Mouse (Mus musculus) heart, postnatal 36 days (tissue): ENCODE data around the gene Zfp30. TPM values are rescaled to one million over a fixed set of nuclear protein-coding genes. Genes with fewer than 3 reads are reported as not detected.
A peak's percentile ranks its signal among the peaks of the same experiment; 100 is the strongest.

Source experiments
- DNase-seq, 2 experiments: peaks; one replicate each; pipeline ENCODE4 v3.0.0; 2021 to 2022
- intact Hi-C: fragments of 180-260 bp; cut with DNase I; formaldehyde crosslinking; loops from one replicate; pipeline ENCODE4 v1.15.1; 2025
- total RNA-seq, 2 experiments: library from RNA; stranded (reverse); gene quantifications; 2 replicates each; pipeline ENCODE4 v1.2.3; 2021

Gene Zfp30
- 1 to 10 TPM; 5.2 to 5.7 TPM for total RNA-seq

DNA sequence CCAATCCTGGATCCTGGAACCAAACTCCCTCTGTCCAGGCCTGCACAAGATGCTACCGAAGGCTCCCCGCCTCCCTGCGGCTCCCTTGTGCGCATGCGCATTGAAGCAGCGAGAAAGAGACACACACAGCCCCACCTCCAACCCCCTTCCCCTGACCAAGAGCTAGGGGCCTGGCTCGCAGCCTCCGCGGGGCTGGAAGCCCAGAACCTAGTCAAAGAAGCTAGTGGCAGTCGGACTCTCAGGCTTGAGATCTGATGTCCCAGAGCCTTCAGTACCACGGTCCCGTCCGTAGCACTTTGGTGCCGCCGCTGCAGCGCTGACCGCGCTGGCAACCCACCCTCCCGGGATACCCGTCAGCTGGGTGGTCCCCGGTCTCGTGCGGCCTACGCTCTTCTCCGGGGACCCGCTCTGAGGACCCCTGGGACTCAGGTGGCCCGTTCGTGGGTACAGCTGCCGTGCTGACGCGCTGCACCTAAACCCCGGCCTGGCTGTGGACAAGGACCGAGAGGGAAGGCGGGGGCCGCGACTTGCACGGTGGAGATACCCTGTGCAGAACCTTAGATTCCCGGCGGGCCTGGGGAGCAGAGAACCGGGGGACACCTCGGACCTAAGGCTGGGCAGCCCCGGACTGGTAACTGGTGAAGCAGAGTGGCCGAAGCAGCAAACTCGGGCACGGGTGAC, at the start of gene Zfp30:
Gene Zfp30, plus strand, starts transcription at position 128 of the 681 bp plus-strand sequence.
- DNase-seq: peak; percentile 77 to 85
- intact Hi-C loops: loop anchor here (2.0 kb wide), 2 partner anchors 15 to 31 kb away; partner anchors contain the start of gene Zfp84

- intact Hi-C loops: no loop called here
- DNase-seq: no peak
Measured at GRCm38 (mm10) chr7:29742258-29742657, 41.5 kb upstream of the Zfp30 start.

DNA sequence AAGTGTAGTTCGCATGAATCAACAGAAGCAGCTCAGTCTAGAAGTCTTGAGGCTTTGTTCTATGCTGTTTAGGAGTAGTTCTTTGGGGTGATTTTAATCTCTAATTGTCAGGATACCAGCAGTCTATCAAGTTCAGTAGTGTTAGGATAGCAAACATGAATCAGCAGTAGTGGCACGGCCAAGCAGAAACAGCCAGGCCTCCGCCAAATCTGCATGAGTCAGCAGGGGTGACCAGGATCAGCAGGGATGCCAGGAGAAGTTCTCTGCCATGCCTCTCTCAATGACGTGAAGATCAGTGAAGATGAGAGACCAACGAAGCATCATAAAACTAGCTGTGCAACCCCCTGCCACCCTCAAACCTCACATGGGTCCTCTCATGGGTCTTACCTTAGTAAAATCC, 23.3 kb upstream of the Zfp30 start:
- intact Hi-C loops: no loop called here

GRCm38 (mm10) chr7:29764702-29765101, 19.1 kb upstream of the Zfp30 start:
- intact Hi-C loops: loop anchor here (5.0 kb wide), 1 partner anchor 88 kb away; the partner anchor contains the start of gene Zfp940

More for the DNA sequence above, 23.3 kb upstream of the Zfp30 start:
- no peak for DNase-seq

GRCm38 (mm10) chr7:29767058-29767686, 16.6 kb upstream of the Zfp30 start:
- DNase-seq: peak; percentile 82 to 84
- intact Hi-C loops: loop anchor here (5.0 kb wide), 1 partner anchor 85 kb away; the partner anchor contains the start of gene Zfp940

More at GRCm38 (mm10) chr7:29764702-29765101, 19.1 kb upstream of the Zfp30 start:
- no peak for DNase-seq

DNA sequence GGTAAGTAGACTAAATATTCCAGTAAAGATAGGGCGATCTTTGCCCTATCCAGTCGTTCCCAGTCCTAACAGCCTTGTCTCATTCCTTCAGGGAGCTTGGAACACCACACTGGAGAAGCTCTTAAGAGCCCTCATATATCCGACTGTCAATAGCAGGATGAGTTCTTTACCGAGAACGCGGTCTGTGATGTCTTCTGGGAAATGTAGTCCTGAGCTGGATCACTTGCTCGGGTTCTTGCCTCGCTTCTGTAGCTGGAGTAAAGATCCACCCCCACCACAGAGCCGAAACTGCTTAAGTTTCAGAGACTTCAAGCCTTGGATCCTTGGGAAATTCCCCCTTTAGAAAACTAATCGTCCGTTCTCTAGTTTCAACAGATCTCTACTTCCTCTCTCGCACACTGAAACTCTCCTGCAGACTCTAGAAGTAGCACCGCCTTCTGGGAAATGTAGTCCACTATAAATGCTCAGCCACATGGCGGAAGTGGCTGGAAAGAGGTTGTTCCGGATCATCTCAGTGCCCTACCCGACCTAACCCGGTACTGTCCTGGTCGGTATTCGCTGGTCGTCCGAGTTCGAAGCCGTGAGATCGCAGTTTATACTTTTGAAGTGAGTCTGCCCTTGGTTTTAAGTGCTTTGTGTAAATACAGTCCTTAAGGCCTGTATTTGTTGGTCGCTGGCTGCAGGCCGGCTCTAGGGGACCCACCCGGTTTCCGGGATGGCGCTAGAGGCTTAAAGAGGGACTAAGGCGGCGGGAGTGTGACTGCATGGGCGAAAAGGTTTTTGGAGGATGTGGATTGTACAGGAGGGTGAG, 15.5 kb upstream of the Zfp30 start, which contains the start of gene Zfp84:
Gene Zfp84, plus strand, starts transcription at position 463 of the 811 bp plus-strand sequence.
- DNase-seq: peak; percentile 83 to 88
- intact Hi-C loops: loop anchor here (1.0 to 5.0 kb wide), 4 partner anchors 15 to 135 kb away; partner anchors contain the start of genes Zfp30 and Zfp940

GRCm38 (mm10) chr7:29768980-29769379, 14.8 kb upstream of the Zfp30 start:
- intact Hi-C loops: loop anchor here (1.0 to 5.0 kb wide), 4 partner anchors 14 to 134 kb away; partner anchors contain the start of genes Zfp30 and Zfp940
- DNase-seq: no peak

DNA sequence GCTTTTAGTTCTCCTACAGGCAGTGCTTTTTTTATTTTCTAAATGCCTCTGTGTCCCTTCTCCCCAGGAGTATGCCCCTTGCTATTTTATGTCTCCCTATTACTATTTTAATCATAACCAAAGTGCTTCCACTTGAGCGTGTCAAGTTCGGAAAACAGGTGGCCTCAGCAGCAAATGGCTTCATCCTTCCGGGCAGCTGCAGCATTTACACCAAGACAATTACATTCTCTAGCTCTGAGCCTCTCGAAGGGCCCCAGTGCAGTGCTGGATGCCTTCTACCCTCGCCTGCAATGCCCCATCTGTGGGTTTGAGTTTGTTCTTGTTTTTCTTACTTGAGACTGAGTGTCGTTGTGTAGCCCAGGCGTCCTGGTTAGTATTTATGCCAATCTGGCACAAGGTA, 10.3 kb upstream of the Zfp30 start:
- intact Hi-C loops: no loop called here
- no peak for DNase-seq

GRCm38 (mm10) chr7:29774371-29774770, 9.4 kb upstream of the Zfp30 start:
- intact Hi-C loops: no loop called here

DNA sequence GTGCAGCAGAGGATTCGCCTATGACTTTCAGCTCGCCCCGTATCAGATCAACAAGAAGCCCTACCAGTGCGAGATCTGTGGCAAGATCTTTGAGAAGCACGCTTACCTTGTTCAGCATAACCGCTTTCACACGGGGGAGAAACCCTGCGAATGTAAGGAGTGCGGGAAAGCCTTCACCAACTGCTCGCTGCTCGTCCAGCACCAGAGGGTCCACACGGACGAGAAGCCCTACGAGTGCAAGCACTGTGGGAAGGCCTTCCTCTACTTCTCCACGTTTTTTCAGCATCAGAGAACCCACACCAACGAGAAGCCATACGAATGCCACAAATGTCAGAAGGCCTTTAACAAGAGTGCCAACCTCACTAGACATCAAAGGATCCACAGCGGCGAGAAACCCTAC, 7.2 kb upstream of the Zfp30 start:
- intact Hi-C loops: no loop called here

More at GRCm38 (mm10) chr7:29774371-29774770, 9.4 kb upstream of the Zfp30 start:
- no peak for DNase-seq

GRCm38 (mm10) chr7:29777372-29777771, 6.4 kb upstream of the Zfp30 start:
- intact Hi-C loops: no loop called here
- DNase-seq: no peak

More for the DNA sequence above, 7.2 kb upstream of the Zfp30 start:
- DNase-seq: no peak

DNA sequence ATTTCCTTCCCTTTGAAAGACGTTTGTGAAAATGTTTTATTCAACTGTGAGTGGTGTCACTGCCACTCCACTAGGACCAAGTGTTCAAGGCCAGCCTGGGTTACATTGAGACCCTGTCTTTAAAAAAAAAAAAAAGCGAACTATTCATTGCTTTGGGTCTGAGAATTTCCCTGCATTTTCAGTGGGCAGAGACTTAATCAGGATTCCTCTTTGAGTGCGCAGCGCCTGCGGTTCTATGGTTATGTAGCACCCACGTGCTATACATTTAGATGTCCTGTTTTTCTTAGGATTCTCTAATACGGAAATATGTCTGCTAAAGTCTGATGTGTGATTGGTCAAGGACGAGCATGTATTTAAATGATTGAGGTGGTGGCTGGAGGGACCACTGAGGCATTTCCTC, 1.2 kb downstream of the Zfp30 start:
- intact Hi-C loops: loop anchor here (2.0 kb wide), 1 partner anchor 30 kb away; no protein-coding TSS in a partner anchor

GRCm38 (mm10) chr7:29785888-29786287, 2.1 kb downstream of the Zfp30 start:
- no peak for DNase-seq
- intact Hi-C loops: loop anchor here (2.0 kb wide), 1 partner anchor 29 kb away; no protein-coding TSS in a partner anchor

More for the DNA sequence above, 1.2 kb downstream of the Zfp30 start:
- no peak for DNase-seq

DNA sequence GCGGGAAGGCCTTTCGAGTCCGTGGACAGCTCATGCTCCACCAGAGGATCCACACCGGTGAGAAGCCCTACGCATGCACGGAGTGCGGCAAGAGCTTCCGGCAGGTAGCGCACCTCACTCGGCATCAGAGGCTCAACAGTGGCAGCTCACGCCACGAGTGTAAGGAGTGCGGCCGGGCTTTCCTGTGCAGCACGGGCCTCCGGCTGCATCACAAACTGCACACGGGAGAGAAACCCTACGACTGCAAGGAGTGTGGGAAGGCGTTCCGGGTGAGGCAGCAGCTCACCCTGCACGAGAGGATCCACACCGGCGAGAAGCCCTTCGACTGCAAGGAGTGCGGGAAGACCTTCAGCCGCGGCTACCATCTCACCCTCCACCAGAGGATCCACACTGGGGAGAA, 9.1 kb downstream of the Zfp30 start:
- no peak for DNase-seq
- intact Hi-C loops: no loop called here

- intact Hi-C loops: no loop called here
- DNase-seq: no peak
Measured at GRCm38 (mm10) chr7:29807046-29807445, 23.2 kb downstream of the Zfp30 start.

DNA sequence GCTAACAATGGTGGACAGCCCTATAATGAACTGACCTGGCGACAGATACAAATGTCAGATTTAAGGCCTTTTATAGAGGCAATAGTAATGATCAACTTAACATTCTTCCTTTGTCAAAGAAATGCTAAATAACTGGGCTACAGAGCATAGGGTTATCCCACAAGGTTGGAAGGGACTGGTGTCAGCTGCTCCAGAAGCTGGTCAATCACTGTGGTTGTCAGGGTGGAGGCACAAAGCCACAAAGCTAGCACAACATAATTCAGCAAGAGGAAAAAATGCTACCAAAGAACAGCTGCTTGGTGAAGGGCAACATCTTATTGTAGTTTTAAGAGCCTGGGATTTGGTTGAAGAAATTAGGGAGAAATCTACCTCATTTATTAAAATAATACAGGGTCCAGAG, 28.4 kb downstream of the Zfp30 start:
- no peak for DNase-seq
- intact Hi-C loops: no loop called here

DNA sequence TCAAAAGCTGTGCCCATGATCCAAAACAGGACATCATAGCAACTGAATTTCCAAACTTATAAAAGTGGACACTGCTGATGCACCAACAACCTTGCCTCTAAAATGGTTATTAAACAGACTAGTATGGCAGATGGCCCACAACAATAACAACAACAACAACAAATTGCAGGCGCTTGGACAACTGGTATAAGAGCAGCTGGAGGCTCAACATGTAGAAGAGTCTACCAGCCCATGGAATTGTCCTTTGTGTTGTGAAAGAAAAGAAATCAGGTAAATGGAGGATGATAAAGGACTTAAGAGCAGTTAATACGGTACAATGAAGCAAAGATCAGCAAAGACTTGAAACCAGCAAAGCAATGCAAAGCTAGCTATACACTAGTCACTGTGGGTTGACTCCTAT, 30.6 kb downstream of the Zfp30 start:
- intact Hi-C loops: loop anchor here (2.0 kb wide), 2 partner anchors 30 to 92 kb away; partner anchors contain the start of gene Zfp27
- no peak for DNase-seq

DNA sequence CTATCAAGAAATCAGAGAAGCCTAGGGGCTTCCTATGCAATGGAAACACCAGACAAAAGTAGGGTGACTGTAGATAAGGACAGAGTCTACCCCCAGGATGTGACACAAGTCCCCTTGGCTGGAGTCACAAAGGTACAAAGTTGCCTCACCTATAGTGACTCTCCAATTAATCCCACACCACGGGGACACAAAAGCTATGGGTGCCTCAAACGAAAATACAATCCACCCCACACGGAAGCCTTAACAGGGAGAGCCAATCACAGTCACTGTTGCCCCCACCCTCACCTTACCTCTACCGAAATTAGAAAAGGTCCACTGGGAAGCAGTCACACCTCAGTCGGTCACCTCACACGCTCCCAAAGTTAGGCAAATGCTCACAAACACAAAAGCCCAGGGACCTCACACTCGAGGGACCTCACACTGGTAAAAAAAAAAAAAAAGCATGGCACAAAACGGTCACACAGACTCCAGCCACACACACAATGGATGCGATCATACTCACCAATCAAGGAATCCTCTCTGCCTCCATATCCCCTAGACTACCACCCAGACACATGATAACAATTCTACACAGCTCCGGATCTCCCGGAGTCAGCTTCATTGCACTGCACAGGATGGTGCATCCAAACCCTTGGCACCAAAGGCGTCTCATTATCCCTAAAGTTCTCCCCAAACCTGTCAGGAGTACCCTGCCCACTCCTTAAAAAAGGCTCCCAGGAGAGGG, 31.4 kb downstream of the Zfp30 start:
- no peak for DNase-seq
- intact Hi-C loops: loop anchor here (2.0 to 5.0 kb wide), 3 partner anchors 30 to 137 kb away; partner anchors contain the start of genes Zfp27 and Zfp74

DNA sequence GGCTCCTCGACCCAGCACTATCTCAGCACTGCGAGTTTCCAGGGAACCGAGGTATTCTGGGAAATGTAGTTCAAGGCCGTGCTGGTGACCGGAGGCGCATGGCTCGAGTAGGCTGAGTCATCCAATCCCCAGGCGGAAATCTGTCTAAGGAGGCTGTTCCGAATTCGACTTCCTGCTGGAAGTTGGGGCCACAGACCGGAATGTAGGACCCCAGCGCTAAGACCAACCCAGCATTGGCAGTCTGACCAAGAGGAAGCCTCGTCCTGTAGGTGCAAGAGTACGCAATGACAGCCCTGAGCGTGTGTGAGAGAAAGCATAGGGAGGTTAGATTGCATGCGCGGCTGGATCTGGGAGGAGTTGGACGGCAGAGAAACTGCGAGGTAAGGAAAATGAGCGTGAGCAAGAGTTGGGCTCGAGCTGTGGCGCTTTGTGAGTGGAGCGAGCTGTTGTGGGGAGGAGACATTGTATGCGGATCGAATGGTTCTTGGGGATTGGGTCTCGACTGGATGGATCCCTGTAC, 32.2 kb downstream of the Zfp30 start, which contains the start of gene Zfp790:
Gene Zfp790, plus strand, starts transcription at position 205 of the 520 bp plus-strand sequence.
- intact Hi-C loops: loop anchor here (2.0 to 5.0 kb wide), 3 partner anchors 31 to 136 kb away; partner anchors contain the start of genes Zfp27 and Zfp74
- peak; percentile 80 to 84 for DNase-seq
